In genomic region chr5:107087829-107088808, GRCm38 (mm10) we compare ENCODE assay signal across 9 mouse cellular contexts.
DNase-seq lines count a peak whose midpoint lies in the region; ATAC-seq and TF ChIP-seq lines count a peak whose summit lies in the region.
"Had no signal": no experiment of that assay in that cellular context is flagged by ENCODE, and none has a peak within 500 bp of the region (broad histone marks: within the 10 kb centered on the region; RNA-seq: fewer than 3 reads in every experiment).

No protein-coding gene starts in this region.

- peak overlapping the region; percentile 37 for H3K4me2 ChIP-seq in forebrain, embryonic 13.5 days
- H3K4me2 ChIP-seq: neural tube, embryonic 12.5 days had no signal

- peak; percentile 55 to 78 for DNase-seq in urinary bladder, adult 18-20 months (ENCODE audit: low spot score in 2 of 2)
- no peak for DNase-seq in urinary bladder, adult 2 months (ENCODE audit: low spot score)
- peak; percentile 90 to 91 for DNase-seq in heart, postnatal 10 days
- peak; percentile 94 for DNase-seq in kidney, postnatal 10 days
- peak; percentile 49 for DNase-seq in lung, adult 2 months
- DNase-seq in right cerebral cortex, adult 2 months (ENCODE audit: low spot score in 2 of 2), result peak; percentile 67 to 71

- H3K9me3 ChIP-seq in forebrain, embryonic 13.5 days (replicated peaks), result no peaks in the 10 kb centered on the region
- H3K9me3 ChIP-seq: neural tube, embryonic 12.5 days had no signal

- TF ChIP-seq CTCF in lung, adult 2 months (IDR thresholded peaks at IDR 0.05; ENCODE audit: insufficient read depth, low read length), result no peak

- H3K27ac ChIP-seq in forebrain, embryonic 13.5 days, result no peak overlapping the region
- H3K27ac ChIP-seq: neural tube, embryonic 12.5 days had no signal

- H3K27me3 ChIP-seq in forebrain, embryonic 13.5 days, result peaks cover 38% of the 10 kb centered on the region
- H3K27me3 ChIP-seq: neural tube, embryonic 12.5 days had no signal

- intact Hi-C loops in heart, postnatal 10 days (cut with DNase I), result loop anchor here (2.0 kb wide), 1 partner anchor 199 kb away; no protein-coding TSS in a partner anchor

- peak; percentile 87 for ATAC-seq in forebrain, embryonic 13.5 days
- ATAC-seq in erythroblast, adult 5-6 weeks (replicated peaks; ENCODE audit: low FRiP score, poor library complexity, severe bottlenecking), result no peak

- peaks cover 9% of the 10 kb centered on the region for H3K4me1 ChIP-seq in forebrain, embryonic 13.5 days
- peaks cover 7% of the 10 kb centered on the region for H3K4me1 ChIP-seq in lung, adult 2 months (ENCODE audit: control insufficient read depth, insufficient read depth, low read length)

- no peak for TF ChIP-seq POLR2A in lung, adult 2 months (IDR thresholded peaks at IDR 0.05; ENCODE audit: borderline replicate concordance, extremely low read depth, low read depth, low read length)

- 17% methylated on average over 12 of the region's 12 CpGs for WGBS in forebrain, embryonic 13.5 days
- WGBS in lung, adult 2 months, result 16% methylated on average over 12 of the region's 12 CpGs

- H3K4me3 ChIP-seq in forebrain, embryonic 13.5 days, result no peak overlapping the region
- H3K4me3 ChIP-seq in lung, adult 2 months (replicated peaks; ENCODE audit: extremely low read depth, low read depth, low read length), result no peak overlapping the region
- H3K4me3 ChIP-seq: neural tube, embryonic 12.5 days had no signal

- no peaks in the 10 kb centered on the region for H3K36me3 ChIP-seq in forebrain, embryonic 13.5 days (ENCODE audit: poor library complexity, severe bottlenecking)
- H3K36me3 ChIP-seq: neural tube, embryonic 12.5 days had no signal

- H3K9ac ChIP-seq in forebrain, embryonic 13.5 days, result no peak overlapping the region
- H3K9ac ChIP-seq: neural tube, embryonic 12.5 days had no signal
